Mouse (Mus musculus) liver, embryonic 11.5 days (tissue): ENCODE measurements around the gene Zfp61. TPM values are rescaled to one million over a fixed set of nuclear protein-coding genes. Genes with fewer than 3 reads are reported as not detected.

Experiments used
- ATAC-seq: fragments of 200-750 bp; cut with Nextera tagmentation; replicated peaks from 2 replicates; pipeline ENCODE4 v1.8.0; 2017; ENCODE audit warnings: moderate number of reproducible peaks, mild to moderate bottlenecking, moderate TSS enrichment, moderate library complexity; ENCODE audit not compliant: low FRiP score
- DNase-seq: peaks from one replicate; pipeline ENCODE4 v3.0.0-alpha.2; 2017; ENCODE audit warnings: low spot score
- H3K27ac ChIP-seq: fragments of 300-500 bp; sonication (generic); 2 replicates; pipeline ENCODE4 v1.5.1; 2014; ENCODE audit warnings: mild to moderate bottlenecking, low read depth, low read length, control low read depth
- H3K27me3 ChIP-seq: fragments of 300-500 bp; sonication (generic); replicated peaks from 2 replicates; pipeline ENCODE4 v1.6.1; 2014; ENCODE audit warnings: low read length, mixed read lengths; ENCODE audit not compliant: control insufficient read depth, insufficient read depth
- H3K36me3 ChIP-seq: fragments of 300-500 bp; sonication (generic); 2 replicates; pipeline ENCODE4 v1.6.1; 2014; ENCODE audit warnings: mild to moderate bottlenecking, low read length, moderate library complexity, mixed read lengths; ENCODE audit not compliant: control insufficient read depth, insufficient read depth
- H3K4me1 ChIP-seq: fragments of 300-500 bp; sonication (generic); replicated peaks from 2 replicates; pipeline ENCODE4 v1.6.1; 2014; ENCODE audit warnings: low read length, mixed read lengths; ENCODE audit not compliant: control insufficient read depth, insufficient read depth
- H3K4me2 ChIP-seq: fragments of 300-500 bp; sonication (generic); 2 replicates; pipeline ENCODE4 v1.6.1; 2014; ENCODE audit warnings: mild to moderate bottlenecking, control low read depth, moderate library complexity
- H3K4me3 ChIP-seq: fragments of 300-500 bp; sonication (generic); 2 replicates; pipeline ENCODE4 v1.5.1; 2014; ENCODE audit warnings: low read depth, low read length, control low read depth
- H3K9ac ChIP-seq: fragments of 300-500 bp; sonication (generic); 2 replicates; pipeline ENCODE4 v1.6.1; 2014; ENCODE audit warnings: low read depth, low read length, control low read depth
- H3K9me3 ChIP-seq: fragments of 300-500 bp; sonication (generic); 2 replicates; pipeline ENCODE4 v1.6.1; 2016; ENCODE audit warnings: low read length, inconsistent platforms, mixed read lengths; ENCODE audit not compliant: control insufficient read depth
- whole genome bisulfite sequencing: fragments of 180-500 bp; shearing (Covaris S2); extraction: QIAGEN DNeasy Blood & Tissue Kit; methylation state at CpG from one replicate; pipeline ENCODE4 v1.1.7; 2014; 5-methylcytosine and 5-hydroxymethylcytosine counted together
- polyA plus RNA-seq: library from polyadenylated mRNA; unstranded; fragments of >200 nt; fragmentation: Nextera tagmentation; extraction: Ambion mirVana; gene quantifications from 2 replicates; pipeline ENCODE4 v1.2.1, GENCODE M21; 2014

Zfp61 gene
- polyA plus RNA-seq, 1 experiment from 2014 or later: 10.8 TPM

DNA sequence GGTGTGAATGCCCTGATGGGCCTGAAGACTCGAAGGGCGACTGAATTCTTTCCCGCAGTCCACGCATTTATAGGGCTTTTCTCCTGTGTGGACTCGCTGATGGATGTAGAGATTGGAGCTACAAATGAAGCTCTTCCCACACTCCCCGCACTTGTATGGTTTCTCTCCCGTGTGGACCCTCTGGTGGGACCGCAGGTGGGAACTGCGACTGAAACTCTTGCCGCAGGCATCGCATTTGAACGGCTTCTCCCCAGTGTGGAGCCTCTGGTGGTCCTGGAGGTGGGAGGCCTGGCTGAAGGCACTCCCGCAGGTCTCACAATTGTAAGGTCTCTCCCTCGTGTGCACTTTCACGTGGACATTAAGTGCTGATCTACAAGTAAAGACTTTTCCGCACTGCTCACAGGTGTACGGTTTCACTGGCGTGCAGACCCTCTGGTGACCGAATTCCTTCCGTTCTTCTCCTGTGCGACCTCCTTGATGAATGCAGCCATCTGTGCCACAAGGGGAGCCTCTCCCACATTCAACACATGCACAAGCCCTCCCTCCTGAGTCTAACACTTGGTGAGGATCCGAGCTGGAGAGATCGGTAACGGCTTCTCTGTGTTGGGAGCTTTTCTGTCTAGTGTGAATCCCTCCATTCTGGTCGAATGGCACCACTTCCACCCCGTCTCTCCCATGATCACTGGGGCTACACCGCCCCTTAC, 9.5 kb downstream of the Zfp61 start:
- no peak overlapping the region for H3K4me2 ChIP-seq
- no peak overlapping the region for H3K4me3 ChIP-seq
- H3K36me3 ChIP-seq: peaks cover 44% of the 10 kb centered on the region
- 88% methylated on average over 27 of the region's 27 CpGs for WGBS
- no peak for DNase-seq
- ATAC-seq: no peak
- H3K4me1 ChIP-seq: no peaks in the 10 kb centered on the region
- no peak overlapping the region for H3K27ac ChIP-seq
- H3K9me3 ChIP-seq: no peaks in the 10 kb centered on the region
- no peak overlapping the region for H3K9ac ChIP-seq
- H3K27me3 ChIP-seq: no peaks in the 10 kb centered on the region

DNA sequence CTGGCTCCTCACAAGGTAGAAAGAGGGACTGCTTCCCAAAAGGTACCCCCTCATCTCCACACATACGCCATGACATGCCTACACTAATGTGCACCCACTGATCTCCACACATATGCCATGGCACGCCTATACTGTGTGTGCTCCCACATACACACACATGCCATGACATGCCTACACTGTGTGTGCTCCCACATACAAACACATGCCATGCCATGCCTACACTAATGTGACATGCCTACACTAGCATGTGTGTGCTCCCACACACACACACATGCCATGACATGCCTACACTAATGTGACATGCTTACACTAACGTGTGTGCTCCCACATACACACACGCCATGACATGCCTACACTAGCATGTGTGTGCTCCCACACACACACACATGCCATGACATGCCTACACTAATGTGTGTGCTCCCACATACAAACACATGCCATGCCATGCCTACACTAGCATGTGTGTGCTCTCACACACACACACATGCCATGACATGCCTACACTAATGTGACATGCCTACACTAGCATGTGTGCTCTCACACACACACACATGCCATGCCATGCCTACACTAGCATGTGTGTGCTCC, 10.8 kb downstream of the Zfp61 start:
- Histone ChIP-seq H3K36me3 (peaks cover 38% of the 10 kb centered on the region), H3K9ac (no peak overlapping the region), H3K4me2 (no peak overlapping the region), H3K9me3 (no peaks in the 10 kb centered on the region), H3K4me1 (no peaks in the 10 kb centered on the region), H3K27ac (no peak overlapping the region), H3K4me3 (no peak overlapping the region), H3K27me3 (no peaks in the 10 kb centered on the region)
- ATAC-seq: no peak
- 89% methylated on average over 4 of the region's 4 CpGs for WGBS
- no peak for DNase-seq

DNA sequence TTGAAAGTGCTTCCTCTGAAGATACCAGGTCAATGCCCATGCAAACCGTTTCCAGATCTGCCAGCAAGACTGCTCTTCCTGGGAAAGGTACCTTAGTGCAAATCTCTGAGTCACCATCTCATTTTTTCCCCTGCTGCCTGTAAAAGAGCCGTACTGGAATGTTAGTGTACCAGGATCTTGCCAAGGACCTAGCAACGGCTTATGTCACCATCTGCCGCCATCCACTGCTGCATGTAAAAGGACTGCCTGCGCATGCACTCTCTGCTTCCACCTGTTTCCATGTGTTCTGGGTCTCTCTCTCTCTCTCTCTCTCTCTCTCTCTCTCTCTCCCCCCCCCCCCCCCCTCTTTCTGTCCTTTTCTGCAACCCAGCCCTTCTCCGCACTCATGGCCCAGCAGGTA, 12.5 kb downstream of the Zfp61 start:
- Histone ChIP-seq H3K9ac (no peak overlapping the region), H3K27me3 (no peaks in the 10 kb centered on the region), H3K4me1 (no peaks in the 10 kb centered on the region), H3K36me3 (peaks cover 29% of the 10 kb centered on the region), H3K9me3 (no peaks in the 10 kb centered on the region), H3K4me2 (no peak overlapping the region), H3K27ac (no peak overlapping the region), H3K4me3 (no peak overlapping the region)
- WGBS: 85% methylated on average over 6 of the region's 6 CpGs
- ATAC-seq (no peak), DNase-seq (no peak)

DNA sequence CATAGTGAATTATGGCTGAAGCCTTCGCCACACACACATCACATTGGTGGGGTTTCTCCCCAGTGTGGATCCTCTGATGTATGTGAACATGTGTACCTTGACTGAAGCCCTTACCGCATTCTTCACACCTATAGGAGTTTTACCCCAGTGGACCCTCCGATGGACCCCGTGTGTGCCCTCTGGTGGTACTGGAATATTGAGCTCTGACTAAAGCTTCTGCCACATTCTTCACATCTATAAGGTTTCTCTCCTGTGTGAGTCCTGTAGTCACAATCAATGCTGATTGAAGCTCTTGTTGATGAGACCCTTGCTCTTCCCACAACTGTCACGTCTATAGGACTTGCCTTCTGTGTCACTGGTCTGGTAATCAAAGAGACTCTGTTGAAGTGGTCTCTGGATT, 13.4 kb downstream of the Zfp61 start:
- ATAC-seq (no peak), DNase-seq (no peak)
- H3K27ac ChIP-seq: no peak overlapping the region
- no peak overlapping the region for H3K9ac ChIP-seq
- H3K9me3 ChIP-seq: no peaks in the 10 kb centered on the region
- H3K4me3 ChIP-seq: no peak overlapping the region
- H3K4me1 ChIP-seq: no peaks in the 10 kb centered on the region
- peaks cover 25% of the 10 kb centered on the region for H3K36me3 ChIP-seq
- H3K27me3 ChIP-seq: no peaks in the 10 kb centered on the region
- no peak overlapping the region for H3K4me2 ChIP-seq
- WGBS: 73% methylated on average over 5 of the region's 5 CpGs

DNA sequence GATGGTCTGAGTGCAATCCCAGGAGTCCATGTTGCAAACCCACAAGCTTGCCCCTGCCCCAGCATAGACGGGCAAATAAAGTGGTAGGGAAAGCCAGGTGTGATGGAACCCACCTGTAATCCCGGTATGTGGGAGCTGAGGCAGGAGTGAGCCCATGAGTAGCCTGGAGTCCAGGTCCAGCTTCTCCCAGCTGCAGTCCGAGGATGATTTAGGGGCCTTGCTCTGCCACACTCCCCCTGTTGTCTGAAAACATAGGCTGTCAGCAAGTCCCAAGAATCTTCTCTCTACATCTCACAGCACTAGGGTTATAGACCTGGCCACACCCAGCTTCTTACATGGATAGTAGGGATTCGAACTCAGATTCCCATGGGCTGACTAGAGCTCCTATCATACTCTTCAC, 14.1 kb downstream of the Zfp61 start:
- no peaks in the 10 kb centered on the region for H3K27me3 ChIP-seq
- H3K4me1 ChIP-seq: no peaks in the 10 kb centered on the region
- DNase-seq: no peak
- no peaks in the 10 kb centered on the region for H3K9me3 ChIP-seq
- H3K27ac ChIP-seq: no peak overlapping the region
- no peak overlapping the region for H3K4me3 ChIP-seq
- ATAC-seq: no peak
- H3K9ac ChIP-seq: no peak overlapping the region
- peaks cover 17% of the 10 kb centered on the region for H3K36me3 ChIP-seq
- 68% methylated on average over 4 of the region's 4 CpGs for WGBS
- H3K4me2 ChIP-seq: no peak overlapping the region

DNA sequence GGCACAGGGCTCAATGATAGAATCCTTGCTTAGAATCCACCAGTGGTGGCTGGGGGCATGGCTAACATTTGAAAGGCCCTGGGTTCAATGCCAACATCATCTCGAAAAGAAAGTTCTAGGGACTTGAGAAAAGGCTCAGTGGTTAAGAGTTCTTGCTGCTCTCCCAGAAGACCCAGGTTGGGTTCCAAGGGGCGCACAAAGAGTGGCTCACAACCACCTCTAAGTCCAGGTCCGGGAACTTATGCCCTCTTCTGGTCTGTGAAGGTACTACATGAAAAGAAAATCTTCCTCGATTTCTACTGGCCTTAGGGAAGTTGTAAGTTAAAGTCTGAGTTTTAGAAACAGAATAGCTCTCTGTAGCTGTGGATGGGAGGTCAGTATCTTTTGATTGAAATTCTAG, 14.9 kb downstream of the Zfp61 start:
- ATAC-seq: no peak
- no peaks in the 10 kb centered on the region for H3K9me3 ChIP-seq
- H3K36me3 ChIP-seq: peaks cover 11% of the 10 kb centered on the region
- H3K4me3 ChIP-seq: no peak overlapping the region
- no peaks in the 10 kb centered on the region for H3K4me1 ChIP-seq
- no peaks in the 10 kb centered on the region for H3K27me3 ChIP-seq
- H3K4me2 ChIP-seq: no peak overlapping the region
- WGBS: 43% methylated on average over 4 of the region's 4 CpGs
- no peak overlapping the region for H3K27ac ChIP-seq
- no peak for DNase-seq
- no peak overlapping the region for H3K9ac ChIP-seq

DNA sequence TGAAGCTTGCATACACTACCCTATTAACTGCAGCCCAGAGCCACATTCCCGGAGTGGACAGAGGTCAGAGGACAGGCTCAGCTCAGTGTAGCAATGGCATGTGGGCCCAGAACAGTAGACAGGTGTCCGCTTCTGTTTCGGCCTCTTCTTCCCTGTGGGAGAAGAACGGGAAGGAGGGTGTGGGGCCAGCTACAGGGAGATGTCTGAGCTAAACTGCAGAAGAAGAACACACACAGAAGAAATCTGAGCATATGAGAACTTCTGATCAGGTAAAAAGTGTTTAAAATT, 20.2 kb downstream of the Zfp61 start:
- 57% methylated on average over 4 of the region's 4 CpGs for WGBS
- no peak for DNase-seq

DNA sequence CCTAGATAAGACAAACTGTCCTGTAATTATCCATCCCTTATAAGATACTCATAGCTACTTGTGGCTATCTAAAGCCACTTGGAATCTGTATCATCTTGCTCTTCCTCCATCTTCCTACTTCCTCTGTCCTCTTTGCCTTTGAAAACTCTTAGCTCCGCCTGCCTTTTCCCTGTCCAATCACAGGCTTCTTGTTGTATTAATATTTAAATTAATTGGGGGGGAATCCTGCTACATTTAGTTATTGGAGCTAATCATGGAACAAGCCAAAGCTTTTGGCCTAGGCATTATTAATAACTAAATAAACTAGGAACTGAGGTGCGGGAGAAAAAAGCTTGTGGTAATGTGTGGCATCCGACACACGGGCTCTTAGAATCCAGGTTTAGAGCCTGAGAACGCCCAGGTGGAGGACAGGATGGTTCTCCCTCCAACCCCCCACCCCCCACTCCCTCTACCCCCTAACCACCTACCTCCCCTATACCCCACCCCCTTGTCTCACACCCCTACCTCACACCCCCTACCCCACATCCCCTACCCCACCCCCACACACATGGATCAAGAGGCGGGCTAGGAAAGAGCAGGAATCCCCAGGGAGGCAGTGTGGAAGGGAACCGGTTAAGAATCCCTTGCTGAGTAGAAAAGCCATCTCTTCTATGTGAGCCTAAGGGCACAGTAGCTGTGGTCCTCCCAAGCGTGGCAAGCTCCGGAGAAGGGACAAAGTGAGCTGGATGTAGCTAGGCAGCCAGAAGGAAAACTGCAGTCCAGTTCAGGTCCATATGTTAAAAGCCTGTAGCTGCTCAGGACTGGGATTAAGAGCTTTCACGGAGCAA, 20.8 kb downstream of the Zfp61 start:
- H3K9ac ChIP-seq: no peak overlapping the region
- no peak overlapping the region for H3K4me3 ChIP-seq
- no peaks in the 10 kb centered on the region for H3K4me1 ChIP-seq
- DNase-seq (no peak), ATAC-seq (no peak)
- no peak overlapping the region for H3K27ac ChIP-seq
- 54% methylated on average over 10 of the region's 10 CpGs for WGBS
- no peak overlapping the region for H3K4me2 ChIP-seq
- peaks cover 3% of the 10 kb centered on the region; the same call in 1 of the 2 replicates for H3K36me3 ChIP-seq
- no peaks in the 10 kb centered on the region for H3K27me3 ChIP-seq
- no peaks in the 10 kb centered on the region for H3K9me3 ChIP-seq

More for the DNA sequence above, 20.2 kb downstream of the Zfp61 start:
- no peak for ATAC-seq
- Histone ChIP-seq H3K9me3 (no peaks in the 10 kb centered on the region), H3K27ac (no peak overlapping the region), H3K9ac (no peak overlapping the region), H3K36me3 (peaks cover 2% of the 10 kb centered on the region; the same call in 1 of the 2 replicates), H3K4me1 (no peaks in the 10 kb centered on the region), H3K27me3 (no peaks in the 10 kb centered on the region), H3K4me3 (no peak overlapping the region), H3K4me2 (no peak overlapping the region)
